Mouse (Mus musculus) lung, embryonic 14.5 days (tissue): ENCODE data around the gene Vtcn1. TPM values are rescaled to one million over a fixed set of nuclear protein-coding genes. Genes with fewer than 3 reads are reported as not detected.

ENCODE experiments used
- ATAC-seq: fragments of 200-750 bp; cut with Nextera tagmentation; 2 replicates; pipeline ENCODE4 v1.8.0; 2017; ENCODE audit warnings: mild to moderate bottlenecking, moderate TSS enrichment, moderate library complexity; ENCODE audit not compliant: insufficient read depth
- DNase-seq: peaks from one replicate; pipeline ENCODE4 v3.0.0-alpha.2; 2015
- H3K27ac ChIP-seq: fragments of 300-500 bp; sonication (generic); 2 replicates; pipeline ENCODE4 v1.5.1; 2014; ENCODE audit warnings: low read depth, mild to moderate bottlenecking, moderate library complexity
- H3K27me3 ChIP-seq: fragments of 300-500 bp; sonication (generic); 2 replicates; pipeline ENCODE4 v1.6.1; 2014; ENCODE audit warnings: low read length, control low read depth; ENCODE audit not compliant: insufficient read depth
- H3K36me3 ChIP-seq: fragments of 300-500 bp; sonication (generic); 2 replicates; pipeline ENCODE4 v1.6.1; 2014; ENCODE audit warnings: control low read depth; ENCODE audit not compliant: insufficient read depth
- H3K4me1 ChIP-seq: fragments of 300-500 bp; sonication (generic); 2 replicates; pipeline ENCODE4 v1.6.1; 2014; ENCODE audit warnings: antibody characterized with exemption, control low read depth; ENCODE audit not compliant: insufficient read depth
- H3K4me2 ChIP-seq: fragments of 300-500 bp; sonication (generic); 2 replicates; pipeline ENCODE4 v1.6.1; 2014; ENCODE audit warnings: mild to moderate bottlenecking
- H3K4me3 ChIP-seq: fragments of 300-500 bp; sonication (generic); 2 replicates; pipeline ENCODE4 v1.5.1; 2014; ENCODE audit warnings: low read depth, low read length
- H3K9ac ChIP-seq: fragments of 300-500 bp; sonication (generic); 2 replicates; pipeline ENCODE4 v1.6.1; 2014
- H3K9me3 ChIP-seq: fragments of 300-500 bp; sonication (generic); 2 replicates; pipeline ENCODE4 v1.6.1; 2016; ENCODE audit warnings: low read depth, low read length, control low read depth
- CTCF ChIP-seq: IDR thresholded peaks from 2 replicates; pipeline ENCODE4 v1.5.1; 2016; ENCODE audit warnings: antibody characterized with exemption, low read depth
- WGBS: fragments of 180-500 bp; shearing (Covaris S2); extraction: QIAGEN DNeasy Blood & Tissue Kit; methylation state at CpG from one replicate; pipeline ENCODE4 v1.1.7; 2014; 5-methylcytosine and 5-hydroxymethylcytosine counted together
- polyA plus RNA-seq: library from polyadenylated mRNA; unstranded; fragments of >200 nt; fragmentation: Nextera tagmentation; extraction: Ambion mirVana; gene quantifications from 2 replicates; pipeline ENCODE4 v1.2.1, GENCODE M21; 2014

The Vtcn1 gene
- polyA plus RNA-seq, 1 experiment from 2014 or later = 0.09 TPM

DNA sequence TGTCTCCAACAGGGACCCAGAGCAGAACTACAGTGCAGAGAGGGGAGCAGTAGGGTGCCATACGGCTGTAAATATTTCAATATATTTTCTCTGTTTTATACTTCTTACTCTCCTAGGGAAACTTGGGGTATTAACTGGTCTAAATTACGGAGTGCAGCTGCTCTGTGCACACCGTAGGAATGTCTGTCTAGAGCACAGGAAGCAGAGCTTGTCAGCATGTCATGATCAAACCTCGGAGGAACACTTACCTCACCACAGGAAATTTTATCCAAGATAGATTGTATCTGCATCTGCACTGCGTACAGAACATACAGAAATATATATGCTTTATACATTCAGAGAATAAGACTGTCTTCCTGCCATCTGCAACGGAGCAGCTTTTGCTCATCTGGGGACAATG lies 83.3 kb downstream of the Vtcn1 start:
- Histone ChIP-seq H3K4me2 (no peak overlapping the region), H3K27ac (0 out of 2 replicates have a peak overlapping the region, but pooled peaks have one; percentile 9), H3K36me3 (no peaks in the 10 kb centered on the region), H3K4me3 (no peak overlapping the region), H3K9me3 (no peaks in the 10 kb centered on the region), H3K4me1 (no peaks in the 10 kb centered on the region), H3K27me3 (no peaks in the 10 kb centered on the region), H3K9ac (no peak overlapping the region)
- no peak for TF ChIP-seq CTCF
- ATAC-seq (no peak), DNase-seq (no peak)
- WGBS = 30% methylated on average over 6 of the region's 6 CpGs

DNA sequence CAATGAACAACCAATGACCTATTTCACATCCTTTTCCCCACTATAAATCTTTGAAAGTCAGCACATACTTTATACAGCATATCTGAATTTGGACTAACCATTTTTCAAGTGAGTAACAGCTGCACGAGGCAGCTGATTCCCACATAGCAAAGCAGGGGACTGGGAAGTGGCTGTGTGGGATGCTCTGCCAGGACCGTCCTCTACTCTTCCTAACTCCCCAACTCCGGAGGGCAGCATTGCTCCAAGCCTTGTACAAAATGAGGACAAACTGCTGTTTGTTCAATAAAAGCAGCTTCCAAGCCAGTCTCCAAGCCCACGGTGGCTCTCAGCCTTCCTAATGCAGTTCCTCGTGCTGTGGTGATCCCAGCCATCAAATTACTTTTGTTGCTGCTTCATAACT lies 85.4 kb downstream of the Vtcn1 start:
- Histone ChIP-seq H3K4me3 (no peak overlapping the region), H3K36me3 (no peaks in the 10 kb centered on the region), H3K4me2 (no peak overlapping the region), H3K9me3 (no peaks in the 10 kb centered on the region), H3K27me3 (no peaks in the 10 kb centered on the region), H3K27ac (peak overlapping the region; percentile 2), H3K4me1 (no peaks in the 10 kb centered on the region), H3K9ac (no peak overlapping the region)
- ATAC-seq (no peak), DNase-seq (peak; percentile 30)
- no peak for TF ChIP-seq CTCF
- 39% methylated on average over 5 of the region's 5 CpGs for WGBS

DNA sequence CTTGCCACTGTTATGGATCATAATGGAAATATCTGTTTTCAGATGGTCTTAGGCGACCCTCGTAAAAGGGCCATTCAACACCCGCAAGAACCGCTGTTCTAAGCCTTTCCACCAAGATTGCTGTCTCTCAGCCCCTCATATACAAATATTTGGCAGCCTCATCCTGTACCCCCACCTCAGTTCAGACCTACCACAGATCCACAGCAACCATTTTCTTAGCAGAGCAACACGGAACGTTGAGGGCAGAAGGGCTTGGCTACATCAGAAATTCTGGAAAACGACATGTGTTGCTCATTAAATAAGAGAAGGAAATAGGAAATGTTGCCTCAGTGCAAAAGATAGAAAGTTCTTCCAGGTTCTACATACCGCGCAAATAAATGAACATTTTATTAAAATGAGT lies 85.8 kb downstream of the Vtcn1 start:
- Histone ChIP-seq H3K9ac (no peak overlapping the region), H3K4me3 (no peak overlapping the region), H3K4me2 (no peak overlapping the region), H3K27me3 (no peaks in the 10 kb centered on the region), H3K4me1 (no peaks in the 10 kb centered on the region), H3K36me3 (no peaks in the 10 kb centered on the region), H3K27ac (peak overlapping the region; percentile 2), H3K9me3 (no peaks in the 10 kb centered on the region)
- no peak for TF ChIP-seq CTCF
- DNase-seq (no peak), ATAC-seq (no peak)
- 64% methylated on average over 9 of the region's 9 CpGs for WGBS

- TF ChIP-seq CTCF = no peak
- DNase-seq (peak; percentile 45), ATAC-seq (peak; percentile 47; the same call in 1 of the 2 replicates)
- Histone ChIP-seq H3K4me2 (no peak overlapping the region), H3K9ac (no peak overlapping the region), H3K9me3 (no peaks in the 10 kb centered on the region), H3K4me3 (no peak overlapping the region), H3K4me1 (no peaks in the 10 kb centered on the region), H3K27ac (peak overlapping the region; percentile 2), H3K36me3 (no peaks in the 10 kb centered on the region), H3K27me3 (no peaks in the 10 kb centered on the region)
- WGBS = 45% methylated on average over 7 of the region's 7 CpGs
These were observed 86.4 kb downstream of the Vtcn1 start for GRCm38 (mm10) chr3:100911498-100912213.

- no peaks in the 10 kb centered on the region for H3K9me3 ChIP-seq
- no peaks in the 10 kb centered on the region for H3K4me1 ChIP-seq
- H3K4me3 ChIP-seq = no peak overlapping the region
- no peak overlapping the region for H3K9ac ChIP-seq
- H3K4me2 ChIP-seq = no peak overlapping the region
- ATAC-seq (no peak), DNase-seq (peak; percentile 92)
- H3K27ac ChIP-seq = no peak overlapping the region
- no peaks in the 10 kb centered on the region for H3K36me3 ChIP-seq
- WGBS = 12% methylated on average over 7 of the region's 7 CpGs
- H3K27me3 ChIP-seq = no peaks in the 10 kb centered on the region
- TF ChIP-seq CTCF = peak; percentile 59
These were observed 91.6 kb downstream of the Vtcn1 start for GRCm38 (mm10) chr3:100916844-100917243.

DNA sequence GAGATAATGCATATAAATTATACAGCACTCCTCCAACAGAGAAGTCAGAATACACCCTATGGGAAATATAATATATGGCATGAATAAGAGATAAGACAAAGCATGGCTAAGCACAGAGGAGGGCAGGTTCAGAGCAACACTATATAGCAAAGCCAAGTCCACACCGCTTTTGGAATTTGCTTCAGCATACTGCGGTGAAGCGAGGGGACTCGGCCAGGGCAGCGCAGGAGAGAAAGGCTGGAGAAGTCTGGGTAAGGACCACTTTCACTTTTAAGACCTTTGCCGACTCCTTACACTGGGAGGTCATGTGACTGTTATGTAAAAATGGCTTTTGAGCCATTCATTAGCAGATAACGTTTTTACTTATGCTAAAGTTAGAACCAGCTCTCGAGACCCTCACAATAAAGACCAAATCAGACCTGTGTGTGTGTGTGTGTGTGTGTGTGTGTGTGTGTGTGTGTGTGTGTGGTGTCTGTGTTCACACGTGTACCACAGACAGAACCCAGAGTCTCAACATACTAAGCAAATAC lies 95.4 kb downstream of the Vtcn1 start:
- Histone ChIP-seq H3K27me3 (no peaks in the 10 kb centered on the region), H3K27ac (no peak overlapping the region), H3K9me3 (no peaks in the 10 kb centered on the region), H3K4me2 (peak overlapping the region; percentile 81; the same call in 1 of the 2 replicates), H3K36me3 (no peaks in the 10 kb centered on the region), H3K4me1 (peaks cover 17% of the 10 kb centered on the region), H3K9ac (no peak overlapping the region), H3K4me3 (no peak overlapping the region)
- TF ChIP-seq CTCF = no peak
- DNase-seq (no peak), ATAC-seq (no peak)
- 78% methylated on average over 9 of the region's 9 CpGs for WGBS

- no peaks in the 10 kb centered on the region for H3K27me3 ChIP-seq
- ATAC-seq = peak; percentile 98
- H3K4me2 ChIP-seq = peak within 1 kb of the TSS; percentile 81
- H3K36me3 ChIP-seq = 0 out of 2 replicates have a peak, but pooled peaks cover 2% of the 10 kb centered on the region
- DNase-seq = peak; percentile 99
- peak within 1 kb of the TSS; percentile 85 for H3K27ac ChIP-seq
- H3K9me3 ChIP-seq = no peaks in the 10 kb centered on the region
- H3K9ac ChIP-seq = peak within 1 kb of the TSS; percentile 68
- H3K4me3 ChIP-seq = peak within 1 kb of the TSS; percentile 48
- no peak for TF ChIP-seq CTCF
- WGBS = under 1% methylated on average over 39 of the region's 39 CpGs
- peaks cover 17% of the 10 kb centered on the region for H3K4me1 ChIP-seq
These were observed 96.7 kb downstream of the Vtcn1 start, which contains the start of gene Trim45 for GRCm38 (mm10) chr3:100921825-100922505. Gene Trim45 (plus strand): TSS chr3:100922202.
